Mouse (Mus musculus) monocyte, adult 2 months (primary cell): ENCODE data around the gene Gm21987.
A peak's percentile ranks its signal among the peaks of the same experiment; 100 is the strongest.

ENCODE experiments used
- DNase-seq, 2 experiments: peaks; one replicate each; pipeline ENCODE4 v3.0.0; 2022; ENCODE audit warnings: low spot score in 2 of 2, low read depth in 1 of 2

The Gm21987 gene

GRCm38 (mm10) chr16:38392126-38392894 is 45.5 kb downstream of the Gm21987 start:
- no peak for DNase-seq

- DNase-seq = peak; percentile 61 to 65
These were observed 47.4 kb downstream of the Gm21987 start for GRCm38 (mm10) chr16:38394191-38394618.

GRCm38 (mm10) chr16:38395060-38395730 is 48.4 kb downstream of the Gm21987 start:
- peak in 1 of 2 experiments; percentile 56 for DNase-seq

- peak; percentile 82 to 85 for DNase-seq
These were observed 49.3 kb downstream of the Gm21987 start for GRCm38 (mm10) chr16:38396155-38396554.

GRCm38 (mm10) chr16:38398266-38398665 is 51.4 kb downstream of the Gm21987 start:
- no peak for DNase-seq

GRCm38 (mm10) chr16:38399076-38399475 is 52.2 kb downstream of the Gm21987 start:
- DNase-seq = no peak

GRCm38 (mm10) chr16:38399531-38400231 is 52.8 kb downstream of the Gm21987 start:
- DNase-seq = peak in 1 of 2 experiments; percentile 47

GRCm38 (mm10) chr16:38400311-38400960 is 53.6 kb downstream of the Gm21987 start:
- DNase-seq = no peak

GRCm38 (mm10) chr16:38401468-38401867 is 54.6 kb downstream of the Gm21987 start:
- no peak for DNase-seq

GRCm38 (mm10) chr16:38403639-38404038 is 56.8 kb downstream of the Gm21987 start:
- DNase-seq = peak in 1 of 2 experiments; percentile 66

GRCm38 (mm10) chr16:38406293-38406692 is 59.5 kb downstream of the Gm21987 start:
- DNase-seq = no peak

- DNase-seq = peak in 1 of 2 experiments; percentile 25
These were observed 59.9 kb downstream of the Gm21987 start for GRCm38 (mm10) chr16:38406708-38407107.

GRCm38 (mm10) chr16:38407584-38407983 is 60.7 kb downstream of the Gm21987 start:
- DNase-seq = no peak

GRCm38 (mm10) chr16:38408416-38408815 is 61.6 kb downstream of the Gm21987 start:
- no peak for DNase-seq
